Mouse (Mus musculus) midbrain, postnatal 0 days (tissue): ENCODE measurements around the gene Gm20518. TPM values are rescaled to one million over a fixed set of nuclear protein-coding genes. Genes with fewer than 3 reads are reported as not detected.

Experiments
- ATAC-seq: fragments of 200-750 bp; cut with Nextera tagmentation; 2 replicates; pipeline ENCODE4 v1.8.0; 2017; ENCODE audit warnings: moderate number of reproducible peaks, mild to moderate bottlenecking, moderate TSS enrichment, moderate library complexity; ENCODE audit not compliant: low FRiP score
- DNase-seq: peaks from one replicate; pipeline ENCODE4 v3.0.0-alpha.2; 2015; ENCODE audit warnings: low spot score
- H3K27ac ChIP-seq: fragments of 300-500 bp; sonication (generic); 2 replicates; pipeline ENCODE4 v1.5.1; 2014; ENCODE audit warnings: low read depth, mild to moderate bottlenecking, low read length, mixed read lengths
- H3K27me3 ChIP-seq: fragments of 300-500 bp; sonication (generic); 2 replicates; pipeline ENCODE4 v1.6.1; 2014; ENCODE audit warnings: low read length, control low read depth, mixed read lengths; ENCODE audit not compliant: insufficient read depth
- H3K36me3 ChIP-seq: fragments of 300-500 bp; sonication (generic); 2 replicates; pipeline ENCODE4 v1.6.1; 2014; ENCODE audit warnings: low read length, control low read depth, mixed read lengths; ENCODE audit not compliant: insufficient read depth
- H3K4me1 ChIP-seq: fragments of 300-500 bp; sonication (generic); 2 replicates; pipeline ENCODE4 v1.6.1; 2014; ENCODE audit warnings: mild to moderate bottlenecking, control low read depth, antibody characterized with exemption, low read length, mixed read lengths; ENCODE audit not compliant: insufficient read depth
- H3K4me2 ChIP-seq: fragments of 300-500 bp; sonication (generic); 2 replicates; pipeline ENCODE4 v1.6.1; 2014; ENCODE audit warnings: low read depth, mild to moderate bottlenecking, low read length, mixed read lengths; ENCODE audit not compliant: poor library complexity, severe bottlenecking
- H3K4me3 ChIP-seq: fragments of 300-500 bp; sonication (generic); 2 replicates; pipeline ENCODE4 v1.5.1; 2014; ENCODE audit warnings: low read depth, mild to moderate bottlenecking, low read length, moderate library complexity
- H3K9ac ChIP-seq: fragments of 300-500 bp; sonication (generic); replicated peaks from 2 replicates; pipeline ENCODE4 v1.6.1; 2014; ENCODE audit warnings: mild to moderate bottlenecking, low read length, moderate library complexity, mixed read lengths; ENCODE audit not compliant: poor library complexity, severe bottlenecking
- H3K9me3 ChIP-seq: fragments of 300-500 bp; sonication (generic); 2 replicates; pipeline ENCODE4 v1.6.1; 2016; ENCODE audit warnings: low read length, control low read depth
- CTCF ChIP-seq: IDR thresholded peaks from 2 replicates; pipeline ENCODE4 v1.5.1; 2016; ENCODE audit warnings: antibody characterized with exemption, mild to moderate bottlenecking
- WGBS: fragments of 180-500 bp; shearing (Covaris S2); extraction: QIAGEN DNeasy Blood & Tissue Kit; methylation state at CpG from one replicate; pipeline ENCODE4 v1.1.7; 2014; 5-methylcytosine and 5-hydroxymethylcytosine counted together
- polyA plus RNA-seq: library from polyadenylated mRNA; unstranded; fragments of >200 nt; fragmentation: Nextera tagmentation; extraction: Ambion mirVana; gene quantifications from 2 replicates; pipeline ENCODE4 v1.2.1, GENCODE M21; 2015
- total RNA-seq: library from RNA; depleted of rRNA; stranded (reverse); fragments of >200 nt; gene quantifications from 2 replicates; pipeline ENCODE4 v1.2.3, GENCODE M21; 2014

The Gm20518 gene
- total and polyA plus RNA-seq, 2 experiments from 2014 or later, result 0.15 to 1.6 TPM

GRCm38 (mm10) chr16:17865293-17865692 is 26.2 kb downstream of the Gm20518 start:
- H3K4me2 ChIP-seq, result no peak overlapping the region
- H3K27me3 ChIP-seq, result no peaks in the 10 kb centered on the region
- no peaks in the 10 kb centered on the region for H3K4me1 ChIP-seq
- H3K9me3 ChIP-seq, result no peaks in the 10 kb centered on the region
- DNase-seq (no peak), ATAC-seq (no peak)
- 88% methylated on average over 2 of the region's 2 CpGs for WGBS
- peaks cover 13% of the 10 kb centered on the region; the same call in 1 of the 2 replicates for H3K36me3 ChIP-seq
- no peak overlapping the region for H3K9ac ChIP-seq
- no peak for TF ChIP-seq CTCF
- H3K27ac ChIP-seq, result no peak overlapping the region
- H3K4me3 ChIP-seq, result no peak overlapping the region

GRCm38 (mm10) chr16:17858592-17858991 is 32.9 kb downstream of the Gm20518 start:
- Histone ChIP-seq H3K4me2 (no peak overlapping the region), H3K9me3 (no peaks in the 10 kb centered on the region), H3K9ac (no peak overlapping the region), H3K36me3 (peaks cover 46% of the 10 kb centered on the region), H3K27me3 (no peaks in the 10 kb centered on the region), H3K4me3 (no peak overlapping the region), H3K4me1 (no peaks in the 10 kb centered on the region), H3K27ac (no peak overlapping the region)
- ATAC-seq (0 out of 2 replicates have a peak, but pooled peaks have one; percentile 62), DNase-seq (peak; percentile 59)
- peak; percentile 79 for TF ChIP-seq CTCF

GRCm38 (mm10) chr16:17857157-17857556 is 34.3 kb downstream of the Gm20518 start:
- H3K4me2 ChIP-seq, result no peak overlapping the region
- TF ChIP-seq CTCF, result no peak
- ATAC-seq (no peak), DNase-seq (no peak)
- no peak overlapping the region for H3K9ac ChIP-seq
- no peaks in the 10 kb centered on the region for H3K9me3 ChIP-seq
- no peak overlapping the region for H3K4me3 ChIP-seq
- no peaks in the 10 kb centered on the region for H3K4me1 ChIP-seq
- no peaks in the 10 kb centered on the region for H3K27me3 ChIP-seq
- 92% methylated on average over 7 of the region's 7 CpGs for WGBS
- H3K36me3 ChIP-seq, result peaks cover 53% of the 10 kb centered on the region
- H3K27ac ChIP-seq, result no peak overlapping the region

- 95% methylated on average over 2 of the region's 2 CpGs for WGBS
- Histone ChIP-seq H3K4me3 (no peak overlapping the region), H3K9me3 (no peaks in the 10 kb centered on the region), H3K36me3 (peaks cover 69% of the 10 kb centered on the region), H3K4me1 (no peaks in the 10 kb centered on the region), H3K4me2 (no peak overlapping the region), H3K9ac (no peak overlapping the region), H3K27ac (no peak overlapping the region; the same call in 1 of the 2 replicates), H3K27me3 (no peaks in the 10 kb centered on the region)
- TF ChIP-seq CTCF, result no peak
- no peak for DNase-seq
- ATAC-seq, result no peak
Measured at GRCm38 (mm10) chr16:17853263-17853662, 38.2 kb downstream of the Gm20518 start.

GRCm38 (mm10) chr16:17851860-17852259 is 39.6 kb downstream of the Gm20518 start:
- 97% methylated on average over 1 of the region's 1 CpGs for WGBS
- H3K9ac ChIP-seq, result no peak overlapping the region
- H3K4me2 ChIP-seq, result no peak overlapping the region
- no peaks in the 10 kb centered on the region for H3K27me3 ChIP-seq
- no peak overlapping the region for H3K27ac ChIP-seq
- DNase-seq (peak; percentile 36), ATAC-seq (no peak)
- no peaks in the 10 kb centered on the region for H3K4me1 ChIP-seq
- H3K4me3 ChIP-seq, result no peak overlapping the region
- H3K9me3 ChIP-seq, result no peaks in the 10 kb centered on the region
- H3K36me3 ChIP-seq, result peaks cover 62% of the 10 kb centered on the region
- TF ChIP-seq CTCF, result no peak

GRCm38 (mm10) chr16:17851331-17851730 is 40.1 kb downstream of the Gm20518 start:
- H3K27me3 ChIP-seq, result no peaks in the 10 kb centered on the region

More at GRCm38 (mm10) chr16:17851331-17851730, 40.1 kb downstream of the Gm20518 start:
- Histone ChIP-seq H3K27ac (no peak overlapping the region), H3K4me3 (no peak overlapping the region), H3K4me2 (no peak overlapping the region), H3K9me3 (no peaks in the 10 kb centered on the region), H3K36me3 (peaks cover 62% of the 10 kb centered on the region), H3K4me1 (no peaks in the 10 kb centered on the region), H3K9ac (no peak overlapping the region)
- TF ChIP-seq CTCF, result no peak
- WGBS, result 98% methylated on average over 5 of the region's 5 CpGs
- ATAC-seq, result no peak
- no peak for DNase-seq
